Mouse (Mus musculus): ENCODE results near the gene Gm30191.

DNA sequence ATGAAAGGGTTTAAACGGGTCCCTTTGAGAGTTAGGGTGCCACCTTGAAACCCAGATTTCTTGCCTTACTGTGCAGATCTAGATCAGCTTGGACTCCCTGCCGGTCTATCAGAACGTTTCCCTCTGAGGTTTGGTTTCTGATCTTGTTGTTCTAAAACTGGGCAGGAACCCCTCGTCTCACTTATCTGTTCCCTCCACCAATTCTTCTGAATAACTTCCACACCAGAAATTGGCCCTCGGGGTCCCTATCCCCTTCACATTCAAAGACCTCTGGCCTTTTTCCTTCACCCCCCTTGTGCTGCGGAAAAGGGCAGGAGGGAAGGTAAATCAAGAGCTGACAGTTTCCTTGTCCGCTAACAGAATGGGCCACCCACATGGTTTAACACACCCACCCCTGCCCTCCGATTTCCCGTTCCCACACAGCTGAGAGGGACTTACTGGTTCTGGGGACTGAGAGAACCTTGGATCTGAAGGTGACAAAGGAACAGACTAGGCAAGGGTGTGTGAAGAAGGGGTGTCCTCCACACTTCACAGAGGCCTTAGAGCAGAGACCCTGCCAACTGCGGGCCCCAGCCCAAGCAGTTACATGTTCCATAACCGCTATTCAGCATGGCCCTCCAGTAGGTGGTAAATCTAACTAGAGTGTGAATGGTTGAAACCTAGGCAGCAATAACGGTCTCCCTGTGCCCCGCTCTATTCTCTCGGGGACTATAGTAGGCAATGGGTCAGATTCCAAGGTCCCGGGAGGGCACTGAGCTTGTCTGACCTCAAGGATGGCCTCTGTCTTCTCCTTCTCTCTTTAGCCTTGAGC is 6.4 kb downstream of the Gm30191 start:
- no peak for TF ChIP-seq EP300 (IDR thresholded peaks at IDR 0.05; ENCODE audit: low read depth)
- TF ChIP-seq CTCF (IDR thresholded peaks at IDR 0.05; ENCODE audit: low read depth): no peak

Data from heart, postnatal 0 days (tissue).